Mouse (Mus musculus): ENCODE measurements around the gene Helz.

GRCm38 (mm10) chr11:107633563-107634146 lies 85.9 kb downstream of the Helz start:
- TF ChIP-seq CTCF (IDR thresholded peaks at IDR 0.05; ENCODE audit: borderline replicate concordance, extremely low read depth, insufficient read depth, insufficient read length), result no peak
- no peak for TF ChIP-seq POLR2A (IDR thresholded peaks at IDR 0.05; ENCODE audit: borderline replicate concordance, extremely low read depth, insufficient read depth, insufficient read length, poor library complexity, severe bottlenecking)

All from brain, embryonic 14.5 days (tissue).